Mouse (Mus musculus) CH12.LX (cell line): ENCODE measurements around the gene Nbr1. TPM values are rescaled to one million over a fixed set of nuclear protein-coding genes. Genes with fewer than 3 reads are reported as not detected.
"Not testable (repeated sequence)": the region's sequence is repeated elsewhere in the genome, so short reads cannot be mapped to it uniquely, and the experiment has no call there.

Experiments
- DNase-seq: peaks from one replicate; pipeline ENCODE4 v3.0.0-alpha.2; 2013; ENCODE audit errors: extremely low read depth
- H3K27ac ChIP-seq: 2 replicates; pipeline ENCODE4 v1.5.1; 2012; ENCODE audit warnings: low read depth, mild to moderate bottlenecking, control low read depth, moderate library complexity; ENCODE audit not compliant: insufficient read depth
- H3K27me3 ChIP-seq: replicated peaks from 2 replicates; pipeline ENCODE3; 2012; ENCODE audit warnings: inconsistent platforms
- H3K36me3 ChIP-seq, 2 experiments: replicated peaks in 1 of 2; 2 replicates each; pipeline versions ENCODE3 to v1.6.1; 2012; ENCODE audit warnings: inconsistent platforms in 1 of 2, low read length in 1 of 2, mild to moderate bottlenecking in 1 of 2, mixed read lengths in 1 of 2, moderate library complexity in 1 of 2; ENCODE audit not compliant: control insufficient read depth in 1 of 2, insufficient read depth in 1 of 2
- H3K4me1 ChIP-seq, 2 experiments: 2 replicates each; pipeline ENCODE4 v1.6.1; 2012; ENCODE audit warnings: inconsistent platforms in 1 of 2, moderate library complexity in 1 of 2; ENCODE audit not compliant: insufficient read depth in 2 of 2, control insufficient read depth in 1 of 2
- H3K4me2 ChIP-seq: 2 replicates; pipeline ENCODE4 v1.6.1; 2012; ENCODE audit warnings: low read depth, mild to moderate bottlenecking, control low read depth; ENCODE audit not compliant: poor library complexity, insufficient read depth, severe bottlenecking
- H3K4me3 ChIP-seq, 3 experiments: fragments of 150-350 bp in 1 of 3; sonication (generic) in 1 of 3; replicated peaks in 1 of 3; 2 replicates each; pipeline versions ENCODE3 to v1.5.1; 2011 to 2012; ENCODE audit warnings: low read depth in 2 of 3, low read length in 2 of 3, mild to moderate bottlenecking in 2 of 3, moderate library complexity in 2 of 3, control low read depth in 1 of 3, improper control_type of control experiment in 1 of 3, inconsistent platforms in 1 of 3, mixed read lengths in 1 of 3; ENCODE audit not compliant: poor library complexity in 1 of 3
- H3K79me2 ChIP-seq: replicated peaks from 2 replicates; pipeline ENCODE4 v1.6.1; 2012; ENCODE audit warnings: mild to moderate bottlenecking, moderate library complexity; ENCODE audit not compliant: control insufficient read depth, poor library complexity, insufficient read depth, severe bottlenecking; ENCODE audit errors: extremely low read depth
- H3K9ac ChIP-seq: 2 replicates; pipeline ENCODE4 v1.6.1; 2012; ENCODE audit warnings: low read depth, mild to moderate bottlenecking, control low read depth, moderate library complexity; ENCODE audit not compliant: insufficient read depth
- H3K9me3 ChIP-seq: replicated peaks from 2 replicates; pipeline ENCODE3; 2012; ENCODE audit warnings: low read length, inconsistent platforms, mixed read lengths
- CTCF ChIP-seq, 2 experiments: IDR thresholded peaks in 1 of 2; conservative IDR thresholded peaks in 1 of 2; 2 replicates each; pipeline ENCODE4 v1.5.1; 2011 to 2012; ENCODE audit warnings: low read depth in 2 of 2, low read length in 2 of 2, improper control_type of control experiment in 1 of 2, inconsistent platforms in 1 of 2, mild to moderate bottlenecking in 1 of 2, moderate library complexity in 1 of 2
- IRF4 ChIP-seq: IDR thresholded peaks from 2 replicates; pipeline ENCODE4 v1.6.1; 2014; ENCODE audit warnings: low read depth, mild to moderate bottlenecking, inconsistent platforms, low read length, improper control_type of control experiment
- MAFK ChIP-seq: IDR thresholded peaks from 2 replicates; pipeline ENCODE4 v1.6.1; 2011; ENCODE audit warnings: low read length, improper control_type of control experiment; ENCODE audit not compliant: insufficient replicate concordance
- MYC ChIP-seq: IDR thresholded peaks from 2 replicates; pipeline ENCODE4 v1.6.1; 2011; ENCODE audit warnings: low read depth, mild to moderate bottlenecking, improper control_type of control experiment, low read length
- TBP ChIP-seq: conservative IDR thresholded peaks from 2 replicates; pipeline ENCODE4 v1.6.1; 2011; ENCODE audit warnings: low read depth, low read length, improper control_type of control experiment
- TCF12 ChIP-seq: IDR thresholded peaks from 2 replicates; pipeline ENCODE4 v1.6.1; 2014; ENCODE audit warnings: low read depth, mild to moderate bottlenecking, inconsistent platforms, low read length, improper control_type of control experiment
- ZNF384 ChIP-seq: IDR thresholded peaks from 2 replicates; pipeline ENCODE4 v1.6.1; 2012; ENCODE audit warnings: low read depth, low read length, improper control_type of control experiment, inconsistent platforms
- dilution Hi-C: fragments of 300-500 bp; cut with MboI; formaldehyde crosslinking; loops from 2 replicates; pipeline ENCODE4 v1.14.3; 2020; ENCODE audit warnings: low sequenced_read_pairs; ENCODE audit not compliant: extremely low pct_unique_long_range_greater_than_20kb, extremely low pct_ligation_motif_present
- in situ Hi-C: fragments of 300-500 bp; cut with MboI; formaldehyde crosslinking; loops from 3 replicates; pipeline ENCODE4 v1.14.3; 2019; ENCODE audit warnings: low sequenced_read_pairs, low pct_ligation_motif_present, low pct_unique_long_range_greater_than_20kb, mixed read lengths
- polyA plus RNA-seq: library from polyadenylated mRNA; unstranded; fragments of >175 nt; gene quantifications from 2 replicates; pipeline ENCODE4 v1.2.1, GENCODE M21; 2012; ENCODE audit warnings: low read depth; ENCODE audit not compliant: insufficient read length
- total RNA-seq, 2 experiments: library from RNA; depleted of rRNA; stranded (reverse); fragments of 300-350 nt in 1 of 2; fragments of >200 nt in 1 of 2; gene quantifications; 2 replicates each; pipeline ENCODE4 v1.2.3; 2012 to 2014

Nbr1 gene
- total and polyA plus RNA-seq, 3 experiments = 44.8 to 52.2 (median 48.3) TPM

DNA sequence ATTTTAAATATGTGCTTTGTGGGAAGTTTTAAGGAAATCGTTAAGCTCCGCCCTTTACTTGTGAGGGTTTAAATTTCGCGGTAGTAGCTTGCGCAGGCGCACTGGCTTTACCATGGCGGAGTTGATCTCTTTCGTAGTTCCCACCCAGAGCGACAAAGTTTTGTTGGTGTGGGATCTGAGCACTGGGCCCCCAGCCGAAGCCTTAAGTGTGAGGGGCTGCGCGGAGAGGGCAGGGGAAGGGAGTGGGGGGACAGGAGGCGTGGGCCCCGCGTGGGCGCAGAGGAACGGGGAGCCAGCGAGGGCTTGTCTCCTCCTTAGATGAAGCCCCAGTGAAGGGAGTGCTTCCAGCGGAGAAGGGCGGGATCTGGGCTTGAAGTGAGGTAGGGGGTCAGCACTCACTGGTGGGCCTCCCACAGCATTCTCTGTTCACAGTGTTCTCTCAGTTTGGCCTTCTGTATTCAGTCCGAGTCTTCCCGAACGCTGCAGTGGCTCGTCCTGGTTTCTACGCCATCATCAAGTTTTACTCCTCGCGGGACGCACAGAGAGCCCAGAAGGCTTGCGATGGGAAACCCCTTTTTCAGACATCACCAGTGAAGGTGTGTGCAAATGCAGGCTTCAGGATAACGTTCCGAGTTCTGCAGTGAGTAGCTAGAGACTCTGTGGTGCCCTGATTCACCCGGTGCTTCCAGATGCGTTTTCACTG, 76.1 kb downstream of the Nbr1 start (continued):
- TF ChIP-seq MYC (peak; percentile 15; the same call in 1 of the 2 replicates), TCF12 (peak; percentile 62), IRF4 (no peak), MAFK (no peak; the same call in 1 of the 2 replicates)

DNA sequence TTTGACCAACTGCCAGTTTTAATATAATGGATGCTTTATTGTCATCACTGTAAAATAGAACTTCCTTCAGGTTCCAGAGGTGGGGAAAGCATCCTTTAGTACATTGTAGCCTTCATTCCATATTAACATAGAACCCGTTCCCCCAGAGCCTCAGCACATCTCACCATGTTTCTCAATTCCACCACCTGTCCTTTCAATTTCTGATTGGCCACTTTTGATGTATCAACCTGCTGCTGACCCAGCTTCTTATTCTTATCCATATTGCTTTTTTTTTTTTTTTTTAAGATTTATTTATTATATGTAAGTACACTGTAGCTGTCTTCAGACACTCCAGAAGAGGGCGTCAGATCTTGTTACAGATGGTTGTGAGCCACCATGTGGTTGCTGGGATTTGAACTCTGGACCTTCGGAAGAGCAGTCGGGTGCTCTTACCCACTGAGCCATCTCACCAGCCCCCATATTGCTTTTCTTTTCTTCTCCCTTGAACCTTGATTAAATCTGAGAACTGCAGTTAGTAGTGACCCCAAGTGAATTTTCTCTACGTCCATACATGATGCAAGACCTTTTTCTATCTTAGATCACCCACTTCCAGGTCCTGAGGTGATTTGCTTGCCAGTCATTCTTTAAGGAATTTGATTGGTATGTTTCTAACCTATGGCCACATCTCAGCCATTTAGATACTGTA, 76.9 kb downstream of the Nbr1 start:
- DNase-seq = peak; percentile 48
- dilution Hi-C loops, H3K27me3 ChIP-seq, H3K9ac ChIP-seq: not testable (repeated sequence)
- H3K4me3 ChIP-seq = peak overlapping the region in 1 of 3 experiments; percentile 62
- TF ChIP-seq ZNF384 = 0 out of 2 replicates have a peak, but pooled peaks have one; percentile 60
- TF ChIP-seq TBP = peak; percentile 80; the same call in 1 of the 2 replicates
- TF ChIP-seq CTCF (conservative IDR thresholded peaks at IDR 0.05 in 1 of 2, IDR thresholded peaks at IDR 0.05 in 1 of 2; ENCODE audit: low read depth in 2 of 2, low read length in 2 of 2) = peak in 1 of 2 experiments; percentile 13; a peak in 1 of 4 replicates
- TF ChIP-seq, all 38 proteins: peak for 3; not testable (repeated sequence) for 35
- in situ Hi-C loops, H3K9me3 ChIP-seq, H3K27ac ChIP-seq, H3K79me2 ChIP-seq: not testable (repeated sequence)
- Histone ChIP-seq H3K36me3 (peaks cover 4 to 19% of the 10 kb centered on the region in 2 experiments), H3K4me1 (peaks cover 0 to 22% of the 10 kb centered on the region in 2 experiments; a peak in 2 of 4 replicates), H3K4me2 (peak overlapping the region; percentile 54; the same call in 1 of the 2 replicates)

Other genes with a start within 250 kb of the Nbr1 start
- gene Becn1, start 249.9 kb upstream of the Nbr1 start, total RNA-seq (2012; rRNA removed) = 280 and 282 TPM in 2 replicates
- gene Becn1, start 249.9 kb upstream of the Nbr1 start, total RNA-seq (2014; rRNA removed) = 207 and 224 TPM in 2 replicates
- gene Becn1, start 249.9 kb upstream of the Nbr1 start, polyA plus RNA-seq = 177 and 237 TPM in 2 replicates
- 86.1 and 108 TPM in 2 replicates for gene Psme3, start 235.9 kb upstream of the Nbr1 start, total RNA-seq (2012; rRNA removed)
- gene Psme3, start 235.9 kb upstream of the Nbr1 start, total RNA-seq (2014; rRNA removed) = 199 and 208 TPM in 2 replicates
- 496 and 527 TPM in 2 replicates for gene Psme3, start 235.9 kb upstream of the Nbr1 start, polyA plus RNA-seq
- gene Aoc2, start 227.1 kb upstream of the Nbr1 start, total RNA-seq (2012; rRNA removed) = 5.0 and 5.5 TPM in 2 replicates
- 3.6 and 4.3 TPM in 2 replicates for gene Aoc2, start 227.1 kb upstream of the Nbr1 start, total RNA-seq (2014; rRNA removed)
- gene Aoc2, start 227.1 kb upstream of the Nbr1 start, polyA plus RNA-seq = 10.7 and 12.1 TPM in 2 replicates
- gene Aoc3, start 221.5 kb upstream of the Nbr1 start, total RNA-seq (2012; rRNA removed) = 0.25 and 0.29 TPM in 2 replicates
- gene Aoc3, start 221.5 kb upstream of the Nbr1 start, total RNA-seq (2014; rRNA removed) = 0.28 and 0.30 TPM in 2 replicates
- 0.86 and 0.99 TPM in 2 replicates for gene Aoc3, start 221.5 kb upstream of the Nbr1 start, polyA plus RNA-seq
- 0.08 TPM in 1 of 2 replicates, not detected in the other for gene G6pc, start 184.6 kb upstream of the Nbr1 start, total RNA-seq (2012; rRNA removed)
- not detected in 2 replicates for gene G6pc, start 184.6 kb upstream of the Nbr1 start, total RNA-seq (2014; rRNA removed)
- not detected in 2 replicates for gene G6pc, start 184.6 kb upstream of the Nbr1 start, polyA plus RNA-seq
- 133 and 134 TPM in 2 replicates for gene Aarsd1, start 134.5 kb upstream of the Nbr1 start, total RNA-seq (2012; rRNA removed)
- 78.2 and 81.5 TPM in 2 replicates for gene Aarsd1, start 134.5 kb upstream of the Nbr1 start, total RNA-seq (2014; rRNA removed)
- 84.5 and 99.8 TPM in 2 replicates for gene Aarsd1, start 134.5 kb upstream of the Nbr1 start, polyA plus RNA-seq
- 8.3 and 8.4 TPM in 2 replicates for gene Gm27029, start 127.4 kb upstream of the Nbr1 start, total RNA-seq (2012; rRNA removed)
- gene Gm27029, start 127.4 kb upstream of the Nbr1 start, total RNA-seq (2014; rRNA removed) = 1.7 and 2.3 TPM in 2 replicates
- gene Gm27029, start 127.4 kb upstream of the Nbr1 start, polyA plus RNA-seq = 6.2 and 8.7 TPM in 2 replicates
- gene Rundc1, start 127.1 kb upstream of the Nbr1 start, total RNA-seq (2012; rRNA removed) = 10.1 and 10.7 TPM in 2 replicates
- gene Rundc1, start 127.1 kb upstream of the Nbr1 start, total RNA-seq (2014; rRNA removed) = 6.4 and 6.8 TPM in 2 replicates
- 12.7 and 13.5 TPM in 2 replicates for gene Rundc1, start 127.1 kb upstream of the Nbr1 start, polyA plus RNA-seq
- gene Ptges3l, start 126.8 kb upstream of the Nbr1 start, total RNA-seq (2012; rRNA removed) = 2.3 and 2.4 TPM in 2 replicates
- gene Ptges3l, start 126.8 kb upstream of the Nbr1 start, total RNA-seq (2014; rRNA removed) = 1.9 and 2.3 TPM in 2 replicates
- 2.2 and 3.0 TPM in 2 replicates for gene Ptges3l, start 126.8 kb upstream of the Nbr1 start, polyA plus RNA-seq
- 3,039 and 3,055 TPM in 2 replicates for gene Rpl27, start 109.9 kb upstream of the Nbr1 start, total RNA-seq (2012; rRNA removed)
- gene Rpl27, start 109.9 kb upstream of the Nbr1 start, total RNA-seq (2014; rRNA removed) = 5,415 and 5,728 TPM in 2 replicates
- 881 and 909 TPM in 2 replicates for gene Rpl27, start 109.9 kb upstream of the Nbr1 start, polyA plus RNA-seq
- gene Ifi35, start 103.7 kb upstream of the Nbr1 start, total RNA-seq (2012; rRNA removed) = 49.3 and 59.3 TPM in 2 replicates
- gene Ifi35, start 103.7 kb upstream of the Nbr1 start, total RNA-seq (2014; rRNA removed) = 74.9 and 79.1 TPM in 2 replicates
- gene Ifi35, start 103.7 kb upstream of the Nbr1 start, polyA plus RNA-seq = 63.7 and 67.6 TPM in 2 replicates
- gene Rnd2, start 87.2 kb upstream of the Nbr1 start, total RNA-seq (2012; rRNA removed) = 2.8 and 3.4 TPM in 2 replicates
- gene Rnd2, start 87.2 kb upstream of the Nbr1 start, total RNA-seq (2014; rRNA removed) = 1.1 and 1.4 TPM in 2 replicates
- gene Rnd2, start 87.2 kb upstream of the Nbr1 start, polyA plus RNA-seq = 4.5 and 4.6 TPM in 2 replicates
- 20.2 and 29.9 TPM in 2 replicates for gene Vat1, start 85.9 kb upstream of the Nbr1 start, total RNA-seq (2012; rRNA removed)
- 14.5 and 14.9 TPM in 2 replicates for gene Vat1, start 85.9 kb upstream of the Nbr1 start, total RNA-seq (2014; rRNA removed)
- 46.0 and 49.4 TPM in 2 replicates for gene Vat1, start 85.9 kb upstream of the Nbr1 start, polyA plus RNA-seq
- 33.0 and 37.4 TPM in 2 replicates for gene Brca1, start 194 bp upstream of the Nbr1 start, total RNA-seq (2012; rRNA removed)
- 37.5 and 41.4 TPM in 2 replicates for gene Brca1, start 194 bp upstream of the Nbr1 start, total RNA-seq (2014; rRNA removed)
- gene Brca1, start 194 bp upstream of the Nbr1 start, polyA plus RNA-seq = 31.1 and 31.3 TPM in 2 replicates
- gene Tmem106a, start 30.1 kb downstream of the Nbr1 start, total RNA-seq (2012; rRNA removed) = 1.4 and 2.2 TPM in 2 replicates
- gene Tmem106a, start 30.1 kb downstream of the Nbr1 start, total RNA-seq (2014; rRNA removed) = 2.6 and 2.8 TPM in 2 replicates
- 6.8 and 9.1 TPM in 2 replicates for gene Tmem106a, start 30.1 kb downstream of the Nbr1 start, polyA plus RNA-seq
- not detected in 2 replicates for gene Gm11634, start 47.1 kb downstream of the Nbr1 start, total RNA-seq (2012; rRNA removed)
- not detected in 2 replicates for gene Gm11634, start 47.1 kb downstream of the Nbr1 start, total RNA-seq (2014; rRNA removed)
- gene Gm11634, start 47.1 kb downstream of the Nbr1 start, polyA plus RNA-seq = not detected in 2 replicates
- gene Rdm1, start 75.0 kb downstream of the Nbr1 start, total RNA-seq (2012; rRNA removed) = 22.2 and 28.5 TPM in 2 replicates
- 18.5 and 19.2 TPM in 2 replicates for gene Rdm1, start 75.0 kb downstream of the Nbr1 start, total RNA-seq (2014; rRNA removed)
- gene Rdm1, start 75.0 kb downstream of the Nbr1 start, polyA plus RNA-seq = 9.6 and 12.3 TPM in 2 replicates
- gene Arl4d, start 113.4 kb downstream of the Nbr1 start, total RNA-seq (2012; rRNA removed) = 0.81 and 1.1 TPM in 2 replicates
- gene Arl4d, start 113.4 kb downstream of the Nbr1 start, total RNA-seq (2014; rRNA removed) = 0.59 and 0.68 TPM in 2 replicates
- 1.1 and 1.2 TPM in 2 replicates for gene Arl4d, start 113.4 kb downstream of the Nbr1 start, polyA plus RNA-seq
- 33.4 and 40.1 TPM in 2 replicates for gene Dhx8, start 180.8 kb downstream of the Nbr1 start, total RNA-seq (2012; rRNA removed)
- 22.4 and 24.3 TPM in 2 replicates for gene Dhx8, start 180.8 kb downstream of the Nbr1 start, total RNA-seq (2014; rRNA removed)
- 57.7 and 61.7 TPM in 2 replicates for gene Dhx8, start 180.8 kb downstream of the Nbr1 start, polyA plus RNA-seq
- gene Etv4, start 233.2 kb downstream of the Nbr1 start, total RNA-seq (2012; rRNA removed) = 3.1 and 4.2 TPM in 2 replicates
- gene Etv4, start 233.2 kb downstream of the Nbr1 start, total RNA-seq (2014; rRNA removed) = 2.4 and 2.9 TPM in 2 replicates
- 2.0 and 2.4 TPM in 2 replicates for gene Etv4, start 233.2 kb downstream of the Nbr1 start, polyA plus RNA-seq